Mouse (Mus musculus): ENCODE data around the gene Ppp1r13l. TPM values are rescaled to one million over a fixed set of nuclear protein-coding genes. Genes with fewer than 3 reads are reported as not detected.

Ppp1r13l gene
- total and polyA plus RNA-seq, 3 experiments = 1.5 to 15.9 TPM; not detected in 1

DNA sequence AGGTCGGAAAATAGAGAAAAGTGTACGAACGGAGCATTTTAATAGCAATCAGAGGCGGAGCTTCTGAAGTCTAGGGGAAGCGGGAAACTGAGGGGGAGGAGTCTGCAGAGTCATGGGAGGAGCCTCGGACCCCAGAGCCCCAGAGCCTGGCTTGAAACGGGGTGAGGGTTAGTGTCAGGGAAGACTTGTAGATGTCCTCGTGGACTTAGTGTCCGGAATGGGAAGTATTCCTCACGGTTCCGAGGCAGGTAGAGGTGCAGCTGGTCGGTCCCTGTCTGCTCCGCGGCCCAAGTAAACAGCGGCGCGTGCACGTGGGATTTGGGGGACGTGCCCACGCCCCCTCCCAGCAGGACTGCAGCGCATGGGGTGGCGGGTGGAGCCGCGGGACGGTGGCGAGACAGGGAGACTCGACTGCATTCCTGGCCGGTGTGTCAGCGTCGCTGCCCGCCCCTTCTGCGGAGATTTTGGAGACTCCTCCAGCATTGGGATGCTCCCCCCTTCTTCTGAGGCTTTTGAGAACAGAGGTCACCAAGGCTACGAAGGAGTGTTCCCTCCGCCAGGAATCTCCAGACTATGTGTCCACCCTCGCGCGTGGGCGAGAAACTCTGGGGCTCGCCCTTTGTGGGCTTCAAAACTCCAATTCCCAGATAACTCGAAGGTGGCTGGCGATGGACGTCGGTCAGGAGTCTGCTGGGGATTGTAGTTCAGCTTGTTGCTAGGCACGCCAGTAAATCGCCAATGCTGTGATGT lies 518 bp downstream of the Ppp1r13l start:
- Histone ChIP-seq H3K36me3 (ENCODE audit: control insufficient read depth in 1 of 2, insufficient read depth in 2 of 2, low read length in 2 of 2) (0 out of 4 replicates have a peak, but pooled peaks cover 0 to 2% of the 10 kb centered on the region in 2 experiments), H3K27me3 (ENCODE audit: control insufficient read depth in 1 of 2, insufficient read depth in 2 of 2, low read length in 2 of 2) (no peaks in the 10 kb centered on the region), H3K79me2 (ENCODE audit: control insufficient read depth, insufficient read depth, low read length, poor library complexity) (peaks cover 10% of the 10 kb centered on the region), H3K27ac (ENCODE audit: control insufficient read depth, low read depth, low read length) (peak overlapping the region; percentile 75), H3K4me3 (ENCODE audit: control insufficient read depth in 1 of 2, insufficient read depth in 1 of 2, low read depth in 2 of 2, low read length in 2 of 2) (peak overlapping the region; percentile 58 to 66), H3K9ac (ENCODE audit: control insufficient read depth, low read depth, low read length, poor library complexity, severe bottlenecking) (peak overlapping the region; percentile 75), H3K4me1 (ENCODE audit: control insufficient read depth in 1 of 2, insufficient read depth in 2 of 2, low read length in 2 of 2) (peaks cover 0 to 13% of the 10 kb centered on the region in 2 experiments; a peak in 2 of 4 replicates), H3K9me3 (replicated peaks; ENCODE audit: insufficient read depth, low read length) (no peaks in the 10 kb centered on the region)
- DNase-seq (ENCODE audit: low read depth, low spot score) = peak; percentile 94
- peak; percentile 97 for TF ChIP-seq E2F4 (IDR thresholded peaks at IDR 0.05; ENCODE audit: borderline replicate concordance, low read depth, low read length)
- TF ChIP-seq ZC3H11A (IDR thresholded peaks at IDR 0.05; ENCODE audit: low read depth, low read length) = no peak
- TF ChIP-seq MXI1 (IDR thresholded peaks at IDR 0.05; ENCODE audit: low read depth, low read length) = peak; percentile 92
- peak; percentile 17; the same call in 1 of the 2 replicates for TF ChIP-seq POLR2AphosphoS2 (IDR thresholded peaks at IDR 0.05; ENCODE audit: low read length)
- no peak for TF ChIP-seq USF2 (IDR thresholded peaks at IDR 0.05; ENCODE audit: borderline replicate concordance in 1 of 2, insufficient read depth in 1 of 2, low read depth in 1 of 2, low read length in 2 of 2)
- TF ChIP-seq MAFK (IDR thresholded peaks at IDR 0.05; ENCODE audit: borderline replicate concordance, low read depth, low read length) = no peak
- 0 out of 2 replicates have a peak, but pooled peaks have one; percentile 25 for TF ChIP-seq MAZ (IDR thresholded peaks at IDR 0.05; ENCODE audit: low read depth, low read length)
- TF ChIP-seq POLR2A (IDR thresholded peaks at IDR 0.05; ENCODE audit: control insufficient read depth in 1 of 2, insufficient read depth in 1 of 2, low read depth in 1 of 2, low read length in 2 of 2, poor library complexity in 1 of 2) = peak; percentile 38 to 54; a peak in 3 of 4 replicates
- TF ChIP-seq MYB (IDR thresholded peaks at IDR 0.05; ENCODE audit: low read depth, low read length) = no peak
- no peak; the same call in 1 of the 2 replicates for TF ChIP-seq ELF1 (IDR thresholded peaks at IDR 0.05; ENCODE audit: low read depth, low read length)
- 0 out of 2 replicates have a peak, but pooled peaks have one; percentile 4 for TF ChIP-seq TCF12 (IDR thresholded peaks at IDR 0.05; ENCODE audit: low read depth, low read length)
- TF ChIP-seq RCOR1 (IDR thresholded peaks at IDR 0.05; ENCODE audit: low read depth, low read length) = no peak
- peak; percentile 81 for TF ChIP-seq KAT2A (conservative IDR thresholded peaks at IDR 0.05; ENCODE audit: low read depth, low read length)
- no peak for TF ChIP-seq CTCF (IDR thresholded peaks at IDR 0.05 in 2 of 3, conservative IDR thresholded peaks at IDR 0.05 in 1 of 3; ENCODE audit: control insufficient read depth in 1 of 3, insufficient read depth in 1 of 3, low read depth in 2 of 3, low read length in 3 of 3, poor library complexity in 1 of 3, severe bottlenecking in 1 of 3)
- TF ChIP-seq HCFC1 (IDR thresholded peaks at IDR 0.05; ENCODE audit: low read depth, low read length) = peak; percentile 91
- no peak for TF ChIP-seq CHD2 (IDR thresholded peaks at IDR 0.05; ENCODE audit: low read length)
- TF ChIP-seq MAX (IDR thresholded peaks at IDR 0.05; ENCODE audit: low read length) = peak; percentile 78
- TF ChIP-seq MYC (IDR thresholded peaks at IDR 0.05; ENCODE audit: low read depth, low read length) = no peak
- TF ChIP-seq ZKSCAN1 (IDR thresholded peaks at IDR 0.05; ENCODE audit: low read depth, low read length) = no peak
- peak; percentile 71 for TF ChIP-seq NELFE (IDR thresholded peaks at IDR 0.05; ENCODE audit: low read depth, low read length)
- TF ChIP-seq CHD1 (IDR thresholded peaks at IDR 0.05; ENCODE audit: low read depth, low read length) = no peak
- TF ChIP-seq ZMIZ1 (IDR thresholded peaks at IDR 0.05; ENCODE audit: low read depth, low read length) = 0 out of 2 replicates have a peak, but pooled peaks have one; percentile 31

All from MEL (cell line).